Mouse (Mus musculus) bone marrow macrophage, adult 2 months (primary cell): Measurements from ENCODE around the gene Tenm4.

Experiments used
- CTCF ChIP-seq: IDR thresholded peaks from 2 replicates; pipeline ENCODE4 v1.5.1; 2012; ENCODE audit warnings: low read depth, mild to moderate bottlenecking, low read length, moderate library complexity
- POLR2A ChIP-seq: IDR thresholded peaks from 2 replicates; pipeline ENCODE4 v1.6.1; 2012; ENCODE audit warnings: mild to moderate bottlenecking, low read depth, low read length, borderline replicate concordance

GRCm38 (mm10) chr7:96274486-96274885, 103.4 kb downstream of the Tenm4 start:
- TF ChIP-seq CTCF (no peak), POLR2A (no peak)
